Mouse (Mus musculus): Measurements from ENCODE around the gene Ccl1. TPM values are rescaled to one million over a fixed set of nuclear protein-coding genes. Genes with fewer than 3 reads are reported as not detected.

The Ccl1 gene
- polyA plus RNA-seq, 1 experiment from 2014 or later, result not detected

GRCm38 (mm10) chr11:82193826-82194225 lies 111.7 kb downstream of the Ccl1 start:
- 47% methylated on average over 9 of the region's 9 CpGs for WGBS
- Histone ChIP-seq H3K4me3 (ENCODE audit: low read depth, low read length) (no peak overlapping the region), H3K36me3 (ENCODE audit: control insufficient read depth, insufficient read depth, low read length) (no peaks in the 10 kb centered on the region), H3K9me3 (ENCODE audit: control insufficient read depth, low read length) (no peaks in the 10 kb centered on the region), H3K4me1 (ENCODE audit: control insufficient read depth, insufficient read depth, low read length) (no peaks in the 10 kb centered on the region), H3K27me3 (replicated peaks; ENCODE audit: control insufficient read depth, insufficient read depth, low read length) (no peaks in the 10 kb centered on the region; the same call in 1 of the 2 replicates), H3K4me2 (ENCODE audit: low read depth, low read length) (no peak overlapping the region), H3K27ac (replicated peaks; ENCODE audit: low read depth, low read length) (no peak overlapping the region), H3K9ac (ENCODE audit: low read depth, low read length) (no peak overlapping the region)
- DNase-seq (ENCODE audit: low spot score), result peak; percentile 14
- ATAC-seq (ENCODE audit: low read depth), result no peak

- 66% methylated on average over 13 of the region's 13 CpGs for WGBS
- no peak overlapping the region for H3K4me3 ChIP-seq (ENCODE audit: low read depth, low read length)
- no peak for ATAC-seq (ENCODE audit: low read depth)
Observed at GRCm38 (mm10) chr11:82189782-82190563, 115.5 kb downstream of the Ccl1 start.

GRCm38 (mm10) chr11:82185684-82186083 lies 119.8 kb downstream of the Ccl1 start:
- H3K36me3 ChIP-seq (ENCODE audit: control insufficient read depth, insufficient read depth, low read length), result no peaks in the 10 kb centered on the region
- ATAC-seq (ENCODE audit: low read depth) (no peak), DNase-seq (ENCODE audit: low spot score) (no peak)
- no peak overlapping the region for H3K4me2 ChIP-seq (ENCODE audit: low read depth, low read length)
- H3K9ac ChIP-seq (ENCODE audit: low read depth, low read length), result no peak overlapping the region
- H3K27ac ChIP-seq (replicated peaks; ENCODE audit: low read depth, low read length), result no peak overlapping the region
- 85% methylated on average over 3 of the region's 3 CpGs for WGBS
- no peak overlapping the region for H3K4me3 ChIP-seq (ENCODE audit: low read depth, low read length)
- no peaks in the 10 kb centered on the region for H3K9me3 ChIP-seq (ENCODE audit: control insufficient read depth, low read length)
- H3K27me3 ChIP-seq (replicated peaks; ENCODE audit: control insufficient read depth, insufficient read depth, low read length), result no peaks in the 10 kb centered on the region
- no peaks in the 10 kb centered on the region for H3K4me1 ChIP-seq (ENCODE audit: control insufficient read depth, insufficient read depth, low read length)

More at GRCm38 (mm10) chr11:82189782-82190563, 115.5 kb downstream of the Ccl1 start:
- Histone ChIP-seq H3K36me3 (ENCODE audit: control insufficient read depth, insufficient read depth, low read length) (no peaks in the 10 kb centered on the region), H3K27ac (replicated peaks; ENCODE audit: low read depth, low read length) (no peak overlapping the region), H3K4me2 (ENCODE audit: low read depth, low read length) (no peak overlapping the region), H3K9me3 (ENCODE audit: control insufficient read depth, low read length) (no peaks in the 10 kb centered on the region), H3K27me3 (replicated peaks; ENCODE audit: control insufficient read depth, insufficient read depth, low read length) (no peaks in the 10 kb centered on the region; the same call in 1 of the 2 replicates), H3K4me1 (ENCODE audit: control insufficient read depth, insufficient read depth, low read length) (no peaks in the 10 kb centered on the region), H3K9ac (ENCODE audit: low read depth, low read length) (no peak overlapping the region)
- no peak for DNase-seq (ENCODE audit: low spot score)

- Histone ChIP-seq H3K9me3 (ENCODE audit: control insufficient read depth, low read length) (no peaks in the 10 kb centered on the region), H3K9ac (ENCODE audit: low read depth, low read length) (no peak overlapping the region), H3K27me3 (replicated peaks; ENCODE audit: control insufficient read depth, insufficient read depth, low read length) (peaks cover 2% of the 10 kb centered on the region; the same call in 1 of the 2 replicates), H3K27ac (replicated peaks; ENCODE audit: low read depth, low read length) (no peak overlapping the region), H3K4me2 (ENCODE audit: low read depth, low read length) (no peak overlapping the region), H3K4me1 (ENCODE audit: control insufficient read depth, insufficient read depth, low read length) (no peaks in the 10 kb centered on the region), H3K36me3 (ENCODE audit: control insufficient read depth, insufficient read depth, low read length) (no peaks in the 10 kb centered on the region), H3K4me3 (ENCODE audit: low read depth, low read length) (no peak overlapping the region)
- DNase-seq (ENCODE audit: low spot score) (no peak), ATAC-seq (ENCODE audit: low read depth) (no peak)
- WGBS, result 74% methylated on average over 6 of the region's 6 CpGs
Observed at GRCm38 (mm10) chr11:82183281-82183935, 122.1 kb downstream of the Ccl1 start.

- ATAC-seq (ENCODE audit: low read depth), result no peak
- 86% methylated on average over 6 of the region's 6 CpGs for WGBS
- H3K9me3 ChIP-seq (ENCODE audit: control insufficient read depth, low read length), result no peaks in the 10 kb centered on the region
- no peak for DNase-seq (ENCODE audit: low spot score)
- peaks cover 3% of the 10 kb centered on the region; the same call in 1 of the 2 replicates for H3K27me3 ChIP-seq (replicated peaks; ENCODE audit: control insufficient read depth, insufficient read depth, low read length)
- H3K27ac ChIP-seq (replicated peaks; ENCODE audit: low read depth, low read length), result no peak overlapping the region
- H3K4me1 ChIP-seq (ENCODE audit: control insufficient read depth, insufficient read depth, low read length), result no peaks in the 10 kb centered on the region
- no peaks in the 10 kb centered on the region for H3K36me3 ChIP-seq (ENCODE audit: control insufficient read depth, insufficient read depth, low read length)
- H3K9ac ChIP-seq (ENCODE audit: low read depth, low read length), result no peak overlapping the region
- no peak overlapping the region for H3K4me2 ChIP-seq (ENCODE audit: low read depth, low read length)
- no peak overlapping the region for H3K4me3 ChIP-seq (ENCODE audit: low read depth, low read length)
Observed at GRCm38 (mm10) chr11:82182401-82182800, 123.1 kb downstream of the Ccl1 start.

- Histone ChIP-seq H3K9me3 (ENCODE audit: control insufficient read depth, low read length) (no peaks in the 10 kb centered on the region), H3K27me3 (replicated peaks; ENCODE audit: control insufficient read depth, insufficient read depth, low read length) (peaks cover 3% of the 10 kb centered on the region; the same call in 1 of the 2 replicates), H3K4me3 (ENCODE audit: low read depth, low read length) (no peak overlapping the region), H3K36me3 (ENCODE audit: control insufficient read depth, insufficient read depth, low read length) (no peaks in the 10 kb centered on the region), H3K27ac (replicated peaks; ENCODE audit: low read depth, low read length) (no peak overlapping the region), H3K9ac (ENCODE audit: low read depth, low read length) (no peak overlapping the region), H3K4me1 (ENCODE audit: control insufficient read depth, insufficient read depth, low read length) (no peaks in the 10 kb centered on the region), H3K4me2 (ENCODE audit: low read depth, low read length) (no peak overlapping the region)
- no peak for ATAC-seq (ENCODE audit: low read depth)
- DNase-seq (ENCODE audit: low spot score), result no peak
- 83% methylated on average over 8 of the region's 8 CpGs for WGBS
Observed at GRCm38 (mm10) chr11:82181331-82181730, 124.2 kb downstream of the Ccl1 start.

GRCm38 (mm10) chr11:82178161-82178560 lies 127.3 kb downstream of the Ccl1 start:
- Histone ChIP-seq H3K27me3 (replicated peaks; ENCODE audit: control insufficient read depth, insufficient read depth, low read length) (peaks cover 3% of the 10 kb centered on the region; the same call in 1 of the 2 replicates), H3K27ac (replicated peaks; ENCODE audit: low read depth, low read length) (no peak overlapping the region), H3K4me3 (ENCODE audit: low read depth, low read length) (no peak overlapping the region), H3K9me3 (ENCODE audit: control insufficient read depth, low read length) (no peaks in the 10 kb centered on the region), H3K36me3 (ENCODE audit: control insufficient read depth, insufficient read depth, low read length) (no peaks in the 10 kb centered on the region), H3K4me2 (ENCODE audit: low read depth, low read length) (no peak overlapping the region), H3K9ac (ENCODE audit: low read depth, low read length) (no peak overlapping the region), H3K4me1 (ENCODE audit: control insufficient read depth, insufficient read depth, low read length) (no peaks in the 10 kb centered on the region)
- ATAC-seq (ENCODE audit: low read depth) (no peak), DNase-seq (ENCODE audit: low spot score) (no peak)
- WGBS, result 61% methylated on average over 5 of the region's 5 CpGs

GRCm38 (mm10) chr11:82177711-82178110 lies 127.8 kb downstream of the Ccl1 start:
- H3K27ac ChIP-seq (replicated peaks; ENCODE audit: low read depth, low read length), result no peak overlapping the region
- H3K9ac ChIP-seq (ENCODE audit: low read depth, low read length), result no peak overlapping the region
- H3K4me1 ChIP-seq (ENCODE audit: control insufficient read depth, insufficient read depth, low read length), result no peaks in the 10 kb centered on the region
- no peak overlapping the region for H3K4me3 ChIP-seq (ENCODE audit: low read depth, low read length)
- H3K27me3 ChIP-seq (replicated peaks; ENCODE audit: control insufficient read depth, insufficient read depth, low read length), result peaks cover 3% of the 10 kb centered on the region; the same call in 1 of the 2 replicates
- 0 out of 2 replicates have a peak, but pooled peaks have one; percentile 68 for ATAC-seq (ENCODE audit: low read depth)
- WGBS, result 19% methylated on average over 5 of the region's 5 CpGs
- no peaks in the 10 kb centered on the region for H3K9me3 ChIP-seq (ENCODE audit: control insufficient read depth, low read length)
- H3K36me3 ChIP-seq (ENCODE audit: control insufficient read depth, insufficient read depth, low read length), result no peaks in the 10 kb centered on the region
- DNase-seq (ENCODE audit: low spot score), result peak; percentile 69
- H3K4me2 ChIP-seq (ENCODE audit: low read depth, low read length), result no peak overlapping the region
